Mouse (Mus musculus) gastrocnemius, adult 8-10 months (tissue): Measurements from ENCODE around the gene Asic1. TPM values are rescaled to one million over a fixed set of nuclear protein-coding genes. Genes with fewer than 3 reads are reported as not detected.
A peak's percentile ranks its signal among the peaks of the same experiment; 100 is the strongest.

ENCODE experiments used
- DNase-seq, 2 experiments: peaks; one replicate each; pipeline ENCODE4 v3.0.0; 2022; ENCODE audit warnings: low spot score in 2 of 2
- total RNA-seq, 4 experiments: library from RNA; stranded (reverse); gene quantifications; 2 replicates each; pipeline ENCODE4 v1.2.4; 2022

Gene Asic1
- not detected for total RNA-seq

DNA sequence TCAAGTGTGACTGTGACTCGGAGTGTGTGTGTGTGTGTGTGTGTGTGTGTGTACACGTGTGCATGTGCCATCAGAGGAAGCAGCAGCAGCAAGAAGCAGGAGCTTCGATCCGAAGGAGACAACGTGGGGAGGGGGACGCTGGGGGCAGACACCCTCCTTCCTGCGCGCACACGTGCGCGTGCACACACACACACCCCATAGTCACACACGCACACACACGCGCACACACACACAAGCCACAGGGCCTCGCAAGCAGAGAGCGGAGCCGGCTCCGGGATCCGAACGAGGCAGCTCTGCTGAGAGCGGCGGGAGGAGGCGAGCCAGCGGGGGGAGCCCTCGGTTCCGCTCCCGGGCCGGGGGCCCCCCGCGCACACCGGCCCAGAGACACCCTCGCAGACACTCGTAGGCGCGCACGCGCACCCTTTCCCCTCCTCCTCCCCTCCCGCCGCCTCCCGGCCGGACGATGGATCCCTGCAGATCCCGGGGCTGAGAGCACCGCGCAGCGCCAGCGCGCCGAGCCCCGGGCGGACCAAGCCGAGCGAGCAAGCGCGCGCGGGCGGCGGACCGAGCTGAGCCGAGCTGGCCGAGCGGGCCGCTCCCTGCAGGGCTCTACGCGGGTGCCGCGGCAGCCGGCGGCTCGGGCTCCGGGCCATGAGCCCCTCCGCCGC, at the start of gene Asic1:
Gene Asic1 (plus strand): TSS at position 215 of the 668 bp plus-strand sequence.
- peak in 1 of 2 experiments; percentile 44 for DNase-seq

DNA sequence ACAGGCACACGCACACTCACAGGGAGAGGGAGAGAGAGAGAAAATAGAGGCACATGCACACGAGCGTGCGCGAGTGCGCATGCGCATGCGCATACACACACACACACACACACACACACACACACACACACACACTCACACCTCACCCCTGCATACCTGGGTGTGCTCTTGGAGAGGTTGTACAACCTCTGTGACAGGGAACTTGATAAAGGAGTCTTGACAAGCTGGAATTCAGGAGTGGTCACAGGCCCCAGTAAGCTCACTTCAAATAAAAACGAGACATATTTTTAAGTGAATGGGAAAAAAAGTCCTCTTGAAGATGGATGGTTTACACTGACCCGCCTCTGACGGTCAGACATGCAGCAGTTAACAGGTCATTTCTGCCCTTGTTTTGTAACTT, 48.1 kb upstream of the Asic1 start:
- no peak for DNase-seq

DNA sequence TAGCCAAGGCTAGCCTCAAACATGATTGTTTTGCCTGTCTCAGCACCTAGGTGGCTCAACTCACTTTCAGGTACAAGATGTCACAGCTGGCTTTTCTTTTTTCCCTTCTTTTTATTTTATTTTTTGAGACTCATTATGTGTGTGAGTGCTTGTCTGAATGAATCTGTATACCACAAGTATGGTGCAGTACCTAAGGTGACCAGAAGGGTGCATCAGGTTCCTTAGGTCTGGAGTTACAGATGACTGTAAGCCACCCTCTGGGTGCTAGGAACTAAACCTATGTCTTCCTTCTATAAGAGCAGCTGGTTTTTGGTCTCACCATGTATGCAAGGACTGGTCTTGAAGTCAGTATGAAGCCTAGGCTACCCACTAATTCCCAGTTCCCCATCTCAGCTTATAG, 38.5 kb upstream of the Asic1 start:
- DNase-seq, result no peak

DNA sequence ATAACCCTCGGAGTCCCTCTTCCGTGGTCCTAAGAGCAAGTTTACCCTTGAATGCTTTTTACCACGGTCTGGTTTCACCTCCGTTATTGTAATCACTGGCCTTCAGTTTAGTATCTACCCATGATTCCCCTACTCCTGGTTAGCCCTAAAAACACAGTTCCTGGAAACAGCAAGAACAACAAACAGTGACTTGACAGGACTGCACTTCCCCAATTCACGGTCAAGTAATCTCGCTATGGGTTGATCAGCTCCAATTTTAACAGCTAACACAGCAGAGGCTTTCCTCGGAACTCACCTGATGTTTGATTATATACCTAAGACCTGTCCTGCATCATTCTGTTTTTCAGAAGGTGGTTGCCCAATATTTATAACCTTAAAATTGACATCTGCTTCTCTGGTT, 35.5 kb upstream of the Asic1 start:
- DNase-seq, result no peak

DNA sequence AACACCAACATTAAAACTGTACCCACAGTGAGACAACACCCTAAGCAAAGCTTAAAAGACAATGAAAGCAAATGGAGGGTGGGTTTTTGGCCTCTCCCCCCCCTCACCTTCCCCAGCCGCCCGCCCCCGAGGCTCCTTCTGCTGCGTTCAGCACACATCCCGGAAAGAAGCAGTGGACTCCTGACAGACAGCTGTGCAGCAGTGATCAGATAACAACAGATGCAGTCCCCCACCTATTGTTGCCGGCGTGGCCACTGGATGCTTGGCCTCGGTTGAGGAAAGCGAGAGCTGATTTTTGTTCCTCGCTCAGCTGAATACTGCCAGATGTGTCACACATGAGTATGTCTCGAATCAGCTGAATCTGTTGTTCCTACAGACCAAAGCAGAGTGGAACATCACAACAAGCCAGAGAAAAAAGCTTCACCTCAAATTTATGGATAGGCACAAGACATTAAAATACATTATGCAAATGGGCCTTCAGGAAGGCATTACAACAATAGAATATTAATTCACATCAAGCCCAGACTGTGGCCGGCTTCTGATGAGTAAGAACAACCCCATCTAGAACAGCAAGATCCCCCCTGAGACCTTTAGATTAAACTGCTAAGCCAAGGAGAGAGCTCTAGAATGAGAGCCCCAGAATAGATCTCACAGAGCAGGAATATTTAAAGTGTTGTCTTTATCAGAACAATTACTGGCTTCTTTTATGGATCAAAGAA, 32.6 kb upstream of the Asic1 start:
- DNase-seq, result no peak

DNA sequence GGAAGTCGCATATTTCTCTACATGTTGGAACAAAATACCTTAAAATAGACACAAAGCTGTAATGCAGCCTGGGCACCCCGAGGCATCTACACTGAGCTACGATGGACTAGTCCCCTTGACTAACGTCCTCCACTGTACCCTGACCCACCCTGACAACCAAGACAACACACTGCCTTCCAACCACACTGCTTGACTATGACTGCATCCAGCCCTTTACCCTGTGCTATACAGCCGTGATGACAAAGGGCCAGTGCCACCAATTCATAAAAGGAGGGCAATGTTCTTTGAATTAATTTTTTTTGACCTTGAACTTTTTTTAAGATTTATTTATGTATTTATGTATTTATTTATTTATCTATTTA, 32.1 kb upstream of the Asic1 start:
- DNase-seq, result no peak

DNA sequence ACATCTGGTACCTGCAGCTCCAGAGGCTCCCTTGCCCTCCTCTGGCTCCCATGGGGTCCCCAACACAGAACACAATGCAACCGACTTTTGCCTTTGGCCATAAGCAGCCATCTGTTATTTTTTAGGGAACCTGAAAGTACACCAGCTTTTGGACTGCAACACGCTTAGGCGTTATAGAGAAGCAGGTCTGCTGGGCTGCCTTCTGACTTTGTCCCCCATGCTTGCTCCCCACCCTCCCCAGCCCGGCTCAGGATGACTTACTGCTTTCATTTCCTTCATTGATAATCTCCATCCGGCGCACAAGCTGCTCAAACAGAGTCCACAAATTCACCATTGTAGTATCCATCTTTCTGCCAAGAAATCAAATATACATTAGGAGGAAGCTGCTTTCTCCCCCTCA, 27.5 kb upstream of the Asic1 start:
- no peak for DNase-seq

DNA sequence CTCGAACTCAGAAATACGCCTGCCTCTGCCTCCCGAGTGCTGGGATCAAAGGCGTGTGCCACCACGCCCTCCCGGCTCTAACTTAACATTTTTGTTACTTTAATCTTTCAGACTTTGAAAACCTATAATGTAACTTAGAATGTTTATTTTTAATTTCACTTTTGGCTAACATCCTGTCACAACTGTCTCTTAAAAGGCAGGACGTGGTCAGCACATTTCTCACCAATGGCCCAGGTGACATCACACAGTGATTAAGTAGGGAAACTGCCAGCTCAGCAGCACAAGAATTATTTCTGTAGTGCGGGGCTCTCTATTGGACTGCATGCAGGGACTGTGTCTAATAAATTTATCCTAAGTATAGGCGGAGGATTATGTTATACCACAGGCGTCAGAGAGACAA, 26.3 kb upstream of the Asic1 start:
- no peak for DNase-seq

DNA sequence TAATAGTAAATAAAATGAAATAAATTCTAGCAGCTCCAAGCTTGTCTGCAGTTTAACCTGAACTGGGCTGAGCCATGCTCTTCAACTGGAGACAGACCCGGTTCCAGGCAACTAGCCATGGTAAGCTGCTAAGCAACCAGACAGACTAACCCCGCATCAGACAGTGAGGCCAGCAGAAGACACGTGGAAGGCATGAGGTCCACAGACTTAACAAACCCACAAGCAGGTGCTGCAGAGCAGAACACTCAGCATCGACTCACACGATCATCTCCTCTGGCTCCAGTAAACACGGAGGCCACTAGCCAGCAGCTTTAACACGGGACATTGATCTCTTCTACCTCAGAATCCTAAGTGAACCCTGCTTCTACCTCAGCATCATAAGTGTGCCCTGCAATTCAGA, 25.4 kb upstream of the Asic1 start:
- no peak for DNase-seq

DNA sequence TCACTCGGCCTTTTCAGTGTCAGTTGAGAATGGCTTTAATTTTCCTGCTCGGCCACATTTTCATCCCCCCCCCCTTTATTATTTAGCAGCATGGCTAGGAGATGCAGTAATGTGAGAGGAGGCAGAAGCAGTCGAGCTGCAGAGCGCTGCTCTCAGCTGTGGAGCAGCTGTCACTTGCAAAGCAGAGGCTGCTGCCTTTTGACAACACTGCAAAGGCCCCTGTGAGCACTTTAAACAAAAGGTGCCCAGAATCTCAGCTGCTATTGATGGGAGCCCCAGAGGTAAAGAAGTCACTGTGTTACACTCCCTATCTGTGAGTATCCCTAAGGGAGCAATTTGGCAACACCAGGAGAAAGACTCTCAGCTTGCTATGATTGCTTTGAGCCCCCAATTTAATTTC, 21.8 kb upstream of the Asic1 start:
- DNase-seq, result no peak

DNA sequence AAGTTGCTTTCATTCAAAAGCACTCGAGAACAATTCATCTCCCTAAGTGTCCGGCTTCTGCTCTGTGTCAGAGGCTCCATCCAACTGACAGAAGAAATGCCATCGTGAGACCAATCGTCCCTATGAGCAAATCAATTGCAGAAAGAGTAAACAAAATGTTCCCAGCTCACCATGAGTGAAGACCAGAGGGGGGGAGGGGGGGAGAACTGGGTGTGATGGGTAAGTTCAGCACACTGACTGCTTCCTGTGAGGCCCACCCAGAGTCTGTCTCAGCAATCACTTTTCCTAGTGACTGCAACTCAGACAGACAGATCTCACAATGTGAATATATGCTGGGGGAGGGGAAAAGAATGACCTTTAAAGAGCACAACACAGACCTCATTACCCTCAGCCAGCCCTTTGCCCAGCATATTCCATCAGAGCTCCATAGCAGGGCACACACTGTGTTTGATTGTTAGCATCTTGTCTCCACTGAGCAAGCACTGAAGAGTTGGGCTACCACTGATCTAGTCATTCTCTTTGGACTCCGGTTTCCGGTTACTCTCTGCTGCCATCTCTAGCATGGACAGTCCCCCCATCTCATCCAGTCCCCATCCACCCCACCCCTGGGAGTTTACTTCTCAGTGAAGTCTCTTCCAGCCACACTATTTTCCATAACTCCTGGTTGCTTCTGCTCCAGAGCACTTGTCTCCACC, 21.0 kb upstream of the Asic1 start:
- no peak for DNase-seq

DNA sequence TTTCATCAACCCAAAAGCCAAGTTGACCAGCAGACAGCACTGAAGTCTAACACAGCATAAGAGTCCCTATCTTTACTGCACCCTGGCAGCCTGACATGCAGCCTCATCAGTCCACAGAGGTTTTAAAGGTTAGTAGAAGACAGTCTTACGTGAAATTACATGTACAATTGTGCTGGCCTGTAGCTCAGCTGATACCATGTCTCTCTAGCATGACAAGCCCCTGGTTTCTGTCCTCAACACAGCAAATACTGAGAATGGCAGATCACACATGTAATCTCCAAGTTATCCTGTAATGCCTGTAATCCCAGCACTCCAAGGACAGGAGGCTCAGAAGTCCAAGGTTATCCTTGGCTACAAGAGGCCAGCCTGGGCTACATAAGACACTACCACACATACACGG, 19.9 kb upstream of the Asic1 start:
- DNase-seq, result no peak

DNA sequence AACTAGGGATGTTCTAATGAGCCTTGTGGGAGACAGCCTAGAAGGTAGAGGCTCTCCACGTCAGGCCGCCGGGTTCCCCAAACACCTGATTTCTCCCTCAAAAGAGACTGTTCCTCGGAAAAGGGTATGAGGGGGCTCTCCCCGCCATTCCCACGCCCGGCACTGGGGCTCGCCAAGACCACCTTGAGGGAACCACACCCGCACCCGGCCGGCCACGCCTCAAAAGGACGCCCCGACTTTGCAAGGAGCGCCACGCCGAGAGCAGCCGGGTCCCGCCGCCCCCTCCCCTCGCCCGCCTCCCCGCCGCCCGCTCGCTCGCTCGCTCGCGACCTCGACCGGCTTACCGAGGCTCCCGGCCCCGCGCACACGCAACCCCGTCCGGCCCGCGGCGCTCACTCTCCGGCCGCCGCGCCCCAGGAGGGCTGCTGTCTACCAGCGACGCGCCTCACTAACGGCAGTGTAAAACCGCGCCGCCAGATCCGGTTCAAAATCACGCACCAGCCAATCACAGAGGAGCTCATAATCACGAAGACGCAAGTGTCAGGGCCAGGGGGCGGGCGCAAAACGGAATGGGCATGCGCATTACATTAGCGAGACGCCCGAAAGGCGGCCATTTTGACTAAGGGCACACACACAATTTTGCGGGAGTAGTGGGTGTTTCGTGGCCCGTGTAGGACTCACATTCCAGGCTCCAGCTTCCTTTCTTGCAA, 18.9 kb upstream of the Asic1 start, which contains the start of gene Racgap1:
Gene Racgap1 (minus strand): TSS at position 494 of the 710 bp plus-strand sequence.
- DNase-seq, result peak; percentile 94 to 96

DNA sequence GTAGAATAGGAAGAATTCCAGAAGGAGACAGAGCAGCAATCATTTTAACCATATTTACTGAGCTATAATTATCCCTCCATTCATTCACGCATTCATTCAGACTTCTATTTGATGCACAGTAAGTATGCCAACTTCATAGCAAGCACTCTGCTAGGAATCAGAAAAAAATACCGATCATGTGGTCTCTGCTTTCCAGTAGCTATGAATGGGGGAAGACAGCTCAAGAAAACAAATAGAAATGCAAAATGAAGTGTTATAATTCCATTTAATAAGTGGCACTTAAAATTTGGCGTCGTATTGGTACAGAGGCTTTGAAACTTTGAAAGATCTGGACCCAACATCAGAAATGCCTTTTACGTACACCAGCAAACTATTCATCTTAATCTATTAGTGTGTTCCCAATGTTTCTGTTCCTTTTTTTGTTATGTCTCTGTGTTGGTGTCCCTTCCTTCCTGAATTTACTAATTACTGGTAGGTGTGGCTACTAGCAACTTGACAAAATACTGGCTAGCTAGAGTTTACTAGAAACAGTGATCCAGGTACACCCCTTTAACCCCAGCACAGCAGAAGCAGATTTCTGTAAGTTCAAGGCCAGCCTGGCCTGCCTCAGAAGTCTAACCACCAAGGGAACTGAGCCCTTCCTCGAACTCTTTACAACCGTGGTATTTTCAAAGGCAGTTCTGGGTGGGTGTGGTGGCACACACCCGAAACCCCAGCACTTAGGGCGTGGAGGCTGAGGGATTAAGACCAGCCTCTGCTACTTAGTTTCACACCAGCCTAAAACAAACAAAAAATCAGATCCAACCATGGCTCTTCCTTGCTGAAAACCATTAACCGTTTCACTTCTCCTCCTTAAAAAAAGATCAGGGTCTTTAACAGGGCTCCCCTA, 17.9 kb upstream of the Asic1 start:
- no peak for DNase-seq

DNA sequence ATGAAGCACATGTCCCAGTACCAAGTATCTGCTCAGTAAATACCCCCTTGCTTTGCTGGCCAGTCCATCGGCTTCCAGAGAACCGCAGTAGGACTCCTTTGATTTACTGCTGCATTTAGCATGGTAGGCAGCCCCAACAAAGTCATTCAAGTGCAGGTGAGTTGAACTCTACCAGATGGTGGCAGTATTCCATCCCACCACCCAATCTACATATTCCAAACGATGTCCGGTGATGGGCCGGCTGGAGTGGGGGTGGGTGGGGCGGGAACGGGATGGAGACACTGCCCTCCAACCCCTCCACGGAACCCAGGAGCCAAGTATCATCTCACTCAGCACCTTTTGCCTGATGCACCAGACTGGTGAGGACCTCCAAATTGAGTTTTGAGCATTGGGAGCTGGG, 16.9 kb upstream of the Asic1 start:
- DNase-seq, result no peak

DNA sequence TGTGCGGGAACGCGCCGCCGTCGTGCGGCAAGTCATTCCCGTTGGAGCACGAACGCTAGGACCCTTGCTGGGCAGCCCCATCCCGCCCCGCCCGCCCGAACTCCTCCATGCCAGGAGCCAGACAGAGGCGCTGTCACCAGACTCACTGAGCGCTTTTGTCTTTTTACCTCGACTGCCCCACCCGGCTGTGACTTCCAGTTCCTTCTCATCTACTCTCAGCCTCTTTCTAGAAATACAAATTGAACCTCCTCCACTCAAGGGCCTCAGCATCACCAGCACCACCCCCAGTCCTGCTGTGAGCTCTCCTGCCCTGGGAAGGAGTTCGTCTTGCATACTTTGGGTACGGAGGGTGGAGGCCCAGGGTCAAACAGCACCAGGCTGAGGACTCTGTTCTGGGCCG, 16.3 kb upstream of the Asic1 start:
- DNase-seq, result no peak

DNA sequence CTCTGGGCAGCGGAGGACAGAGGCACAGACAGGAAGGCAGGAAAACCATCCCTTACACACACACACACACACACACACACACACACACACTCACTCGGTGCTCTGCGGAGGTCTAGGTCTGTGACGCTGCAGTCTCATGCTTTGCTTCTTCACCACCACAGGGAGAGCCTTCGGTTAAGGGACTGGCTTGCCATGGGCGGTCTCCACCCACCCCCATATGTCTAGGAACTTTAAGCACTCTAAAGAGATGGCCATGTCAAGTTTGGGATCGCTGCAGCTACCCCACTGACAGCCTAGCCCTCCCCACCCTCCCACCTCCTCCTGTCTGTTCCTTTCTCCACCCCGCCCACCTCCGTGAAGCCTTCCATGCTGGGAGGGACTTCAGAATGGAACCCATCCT, 14.2 kb upstream of the Asic1 start:
- DNase-seq, result no peak

DNA sequence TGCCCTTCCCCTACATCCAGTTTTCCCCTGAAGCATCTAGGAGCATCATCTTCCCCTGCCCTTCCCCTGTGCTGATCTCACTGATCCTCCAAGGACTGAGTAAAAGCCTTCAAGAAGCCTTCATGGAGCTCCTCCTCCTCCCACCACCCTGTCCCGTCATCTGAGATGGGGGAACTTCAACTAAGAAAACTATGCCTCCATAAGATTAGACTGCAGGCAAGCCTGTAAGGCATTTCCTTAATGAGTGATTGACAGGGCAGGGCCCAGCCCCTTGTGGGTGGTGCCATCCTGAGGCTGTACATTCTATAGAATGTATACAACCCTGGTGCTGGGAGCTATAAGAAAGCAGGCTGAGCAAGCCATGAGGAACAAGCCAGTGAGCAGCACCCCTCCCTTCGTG, 11.7 kb upstream of the Asic1 start:
- DNase-seq, result no peak

DNA sequence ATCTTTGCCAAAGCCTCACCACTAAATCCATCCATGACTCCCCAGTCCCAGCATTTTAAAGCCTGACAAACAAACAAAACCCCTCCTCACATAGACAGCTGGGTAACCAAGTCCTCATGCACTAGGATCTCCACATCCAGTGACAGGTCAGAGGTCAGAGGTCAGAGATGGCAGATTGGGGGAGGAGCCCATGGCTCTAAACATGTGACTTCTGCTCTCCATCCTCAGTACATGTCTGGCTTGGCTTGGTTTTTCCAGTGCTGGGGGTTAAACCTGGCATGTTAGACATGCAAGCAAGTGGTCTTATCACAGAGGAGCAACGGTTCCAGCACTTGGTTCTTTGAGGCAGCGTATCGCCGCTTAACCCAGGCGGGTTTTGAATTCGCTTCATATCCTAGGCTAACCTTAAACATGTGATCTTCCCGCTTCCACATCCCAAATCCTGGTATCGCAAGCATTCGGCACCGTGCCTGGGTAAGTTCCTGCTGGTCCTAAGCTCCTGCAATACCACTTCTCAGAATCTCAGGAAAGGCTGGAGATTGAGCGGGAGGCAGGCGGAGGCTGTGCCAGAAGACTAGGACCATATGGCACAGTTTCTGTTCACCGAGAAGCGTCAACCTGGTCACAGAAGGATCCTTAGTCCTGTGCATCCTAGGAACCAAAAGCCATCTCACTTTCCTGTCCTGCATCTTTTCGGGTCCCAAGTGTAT, 8.9 kb upstream of the Asic1 start:
- DNase-seq, result no peak

DNA sequence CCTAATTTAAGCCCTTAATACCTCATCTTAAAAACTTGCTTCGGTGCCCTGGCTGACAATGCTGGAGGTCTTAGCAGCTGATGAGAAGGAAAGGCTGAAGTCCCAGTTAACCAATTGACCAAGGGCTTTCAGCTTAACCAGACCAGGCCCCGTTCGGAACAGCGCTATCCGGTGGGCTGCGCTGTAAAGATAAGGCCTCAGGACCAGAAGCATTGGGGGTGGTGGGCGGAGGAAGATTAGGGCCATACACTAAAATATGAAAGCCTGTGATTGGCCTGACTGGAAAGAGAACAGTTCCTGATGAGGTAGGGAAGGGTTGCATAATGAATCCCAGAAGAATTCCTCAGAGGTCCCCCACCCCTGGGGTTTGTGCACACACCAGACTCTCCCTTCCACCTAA, 7.8 kb upstream of the Asic1 start:
- no peak for DNase-seq
